Mouse (Mus musculus): Measurements from ENCODE around the gene Rarres1.

DNA sequence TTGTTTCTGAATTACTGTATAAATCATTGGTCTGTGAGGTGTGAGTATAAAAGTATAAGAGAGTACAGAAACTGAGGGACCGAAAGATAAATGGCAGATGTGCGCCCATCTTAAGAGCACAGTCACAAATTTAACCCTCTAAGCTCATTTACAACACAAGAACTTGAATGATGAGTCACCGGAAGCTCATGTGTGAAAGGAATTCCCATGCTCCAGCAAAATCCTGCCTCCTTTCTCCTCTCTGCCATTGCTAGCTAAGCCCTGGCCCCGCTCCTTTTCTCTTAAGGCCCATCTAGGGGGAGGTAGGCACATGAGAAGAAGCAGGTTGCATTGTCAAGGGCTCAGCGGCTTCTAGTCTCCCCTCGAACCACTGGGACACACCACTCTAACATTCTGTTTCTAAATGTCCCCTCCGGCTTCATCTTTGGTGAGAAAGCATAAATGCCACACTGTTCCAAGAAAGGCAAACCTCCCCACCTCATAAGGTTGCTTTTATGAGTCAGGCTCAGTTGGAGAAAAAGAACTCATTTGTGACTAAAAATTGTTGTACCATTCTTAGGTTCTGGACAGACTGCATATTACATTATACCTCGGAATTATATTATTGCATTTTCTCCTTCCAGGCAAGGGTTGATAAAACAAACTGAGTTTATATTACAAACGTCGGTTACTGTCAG is 7.0 kb downstream of the Rarres1 start:
- TF ChIP-seq NRF1 (IDR thresholded peaks at IDR 0.05; ENCODE audit: insufficient read depth, low read depth, low read length, poor library complexity, severe bottlenecking) (no peak), HCFC1 (IDR thresholded peaks at IDR 0.05; ENCODE audit: low read depth, low read length) (no peak), POLR2A (IDR thresholded peaks at IDR 0.05; ENCODE audit: control insufficient read depth in 1 of 2, insufficient read depth in 1 of 2, low read depth in 1 of 2, low read length in 2 of 2, poor library complexity in 1 of 2) (no peak), MEF2A (IDR thresholded peaks at IDR 0.05; ENCODE audit: extremely low read depth, insufficient replicate concordance, low read depth, low read length, poor library complexity, severe bottlenecking) (no peak), SIN3A (IDR thresholded peaks at IDR 0.05; ENCODE audit: low read length) (no peak), E2F4 (IDR thresholded peaks at IDR 0.05; ENCODE audit: borderline replicate concordance, low read depth, low read length) (no peak), POLR2AphosphoS5 (IDR thresholded peaks at IDR 0.05; ENCODE audit: borderline replicate concordance, low read depth, low read length) (no peak), CTCF (IDR thresholded peaks at IDR 0.05 in 2 of 3, conservative IDR thresholded peaks at IDR 0.05 in 1 of 3; ENCODE audit: control insufficient read depth in 1 of 3, insufficient read depth in 1 of 3, low read depth in 2 of 3, low read length in 3 of 3, poor library complexity in 1 of 3, severe bottlenecking in 1 of 3) (no peak), MAZ (IDR thresholded peaks at IDR 0.05; ENCODE audit: low read depth, low read length) (no peak), MAFK (IDR thresholded peaks at IDR 0.05; ENCODE audit: borderline replicate concordance, low read depth, low read length) (no peak)
